Mouse (Mus musculus) CH12.LX (cell line): ENCODE results near the gene Astn2.

Source experiments
- CTCF ChIP-seq, 2 experiments: IDR thresholded peaks in 1 of 2; conservative IDR thresholded peaks in 1 of 2; 2 replicates each; pipeline ENCODE4 v1.5.1; 2011 to 2012; ENCODE audit warnings: low read depth in 2 of 2, low read length in 2 of 2, improper control_type of control experiment in 1 of 2, inconsistent platforms in 1 of 2, mild to moderate bottlenecking in 1 of 2, moderate library complexity in 1 of 2
- EP300 ChIP-seq: IDR thresholded peaks from 2 replicates; pipeline ENCODE4 v1.6.1; 2011; ENCODE audit warnings: low read length, improper control_type of control experiment
- HCFC1 ChIP-seq: IDR thresholded peaks from 2 replicates; pipeline ENCODE4 v1.6.1; 2012; ENCODE audit warnings: low read depth, mild to moderate bottlenecking, inconsistent platforms, low read length, improper control_type of control experiment
- MAZ ChIP-seq: IDR thresholded peaks from 2 replicates; pipeline ENCODE4 v1.6.1; 2012; ENCODE audit warnings: low read depth, mild to moderate bottlenecking, inconsistent platforms, low read length, improper control_type of control experiment, moderate library complexity
- SIN3A ChIP-seq: IDR thresholded peaks from 2 replicates; pipeline ENCODE4 v1.6.1; 2012; ENCODE audit warnings: low read length, improper control_type of control experiment, inconsistent platforms
- TCF12 ChIP-seq: IDR thresholded peaks from 2 replicates; pipeline ENCODE4 v1.6.1; 2014; ENCODE audit warnings: low read depth, mild to moderate bottlenecking, inconsistent platforms, low read length, improper control_type of control experiment

GRCm38 (mm10) chr4:65396806-65397205, 1007.6 kb downstream of the Astn2 start:
- TF ChIP-seq CTCF (conservative IDR thresholded peaks at IDR 0.05 in 1 of 2, IDR thresholded peaks at IDR 0.05 in 1 of 2; ENCODE audit: low read depth in 2 of 2, low read length in 2 of 2) (no peak), HCFC1 (no peak), SIN3A (no peak), EP300 (no peak), MAZ (no peak), TCF12 (no peak)
